Mouse (Mus musculus) B cell, adult 62 days (primary cell): ENCODE measurements around the gene Gm11034. TPM values are rescaled to one million over a fixed set of nuclear protein-coding genes. Genes with fewer than 3 reads are reported as not detected.

Experiments
- total RNA-seq: library from RNA; stranded (reverse); gene quantifications from 4 replicates; pipeline ENCODE4 v1.2.4, GENCODE M21; 2023

The Gm11034 gene
- total RNA-seq, result not detected in 4 replicates

DNA sequence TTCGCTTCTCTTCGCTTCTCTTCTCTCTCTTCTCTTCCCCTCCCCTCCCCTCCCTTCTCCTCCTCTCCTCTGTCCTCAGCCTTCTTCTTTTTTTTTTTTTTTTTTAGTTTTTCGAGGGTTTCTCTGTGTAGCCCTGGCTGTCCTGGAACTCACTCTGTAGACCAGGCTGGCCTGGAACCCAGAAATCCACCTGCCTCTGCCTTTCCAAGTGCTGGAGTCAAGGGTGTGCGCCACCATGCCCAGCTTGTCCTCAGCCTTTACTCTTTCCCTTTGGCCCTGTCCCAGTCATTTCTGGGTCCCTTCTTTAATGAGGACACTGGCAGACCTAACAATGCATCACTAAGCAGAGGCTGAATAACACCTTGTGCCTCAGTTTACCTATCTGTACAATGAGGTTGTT, at the start of gene Gm11034:
Gm11034 (minus strand) TSS at position 101 of the 400 bp plus-strand sequence.

DNA sequence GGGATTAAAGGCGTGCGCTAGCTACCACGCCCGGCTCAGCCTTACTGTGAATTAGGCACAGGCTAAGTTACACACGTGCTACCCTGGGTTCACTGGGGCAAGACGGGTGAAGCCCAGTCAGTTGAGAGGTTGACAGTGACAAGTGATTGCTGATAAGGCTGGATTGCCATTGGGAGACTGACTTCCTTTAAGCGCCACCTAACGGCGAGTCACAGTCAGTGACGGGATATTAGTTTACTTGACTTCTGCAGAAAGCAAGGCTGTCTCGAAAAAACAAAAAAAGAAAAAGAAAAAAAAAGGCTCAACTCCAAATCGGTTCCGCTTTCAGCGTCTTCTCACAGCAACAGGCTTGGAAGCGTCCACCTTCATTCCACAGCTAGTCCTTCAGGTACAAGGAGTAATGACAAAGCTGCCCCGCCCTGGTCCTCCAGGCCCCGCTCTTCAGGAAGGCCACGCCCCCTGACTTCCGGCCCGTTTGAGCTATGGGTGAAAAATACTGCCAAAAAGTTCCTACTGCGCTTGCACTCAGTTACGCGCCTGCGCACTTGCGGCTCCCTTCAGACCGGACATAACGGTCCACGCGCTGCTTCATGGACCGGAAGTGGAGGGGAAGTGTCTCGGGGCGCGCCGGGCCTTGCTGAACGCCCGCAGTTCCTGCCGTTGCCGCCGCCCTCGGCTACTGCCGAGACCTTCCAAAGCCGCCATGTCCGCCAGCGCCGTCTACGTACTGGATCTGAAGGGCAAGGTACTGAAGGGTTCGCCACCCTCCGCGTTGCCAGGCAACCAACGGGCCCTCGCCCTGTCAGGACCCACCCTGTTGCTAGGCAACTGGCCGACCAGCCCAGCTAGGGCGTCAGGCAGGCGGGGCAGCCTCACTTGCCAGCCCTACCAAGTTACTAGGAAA, 26.3 kb upstream of the Gm11034 start, which contains the start of gene Ap1m1:
Ap1m1 (plus strand) TSS at position 520 of the 904 bp plus-strand sequence.

DNA sequence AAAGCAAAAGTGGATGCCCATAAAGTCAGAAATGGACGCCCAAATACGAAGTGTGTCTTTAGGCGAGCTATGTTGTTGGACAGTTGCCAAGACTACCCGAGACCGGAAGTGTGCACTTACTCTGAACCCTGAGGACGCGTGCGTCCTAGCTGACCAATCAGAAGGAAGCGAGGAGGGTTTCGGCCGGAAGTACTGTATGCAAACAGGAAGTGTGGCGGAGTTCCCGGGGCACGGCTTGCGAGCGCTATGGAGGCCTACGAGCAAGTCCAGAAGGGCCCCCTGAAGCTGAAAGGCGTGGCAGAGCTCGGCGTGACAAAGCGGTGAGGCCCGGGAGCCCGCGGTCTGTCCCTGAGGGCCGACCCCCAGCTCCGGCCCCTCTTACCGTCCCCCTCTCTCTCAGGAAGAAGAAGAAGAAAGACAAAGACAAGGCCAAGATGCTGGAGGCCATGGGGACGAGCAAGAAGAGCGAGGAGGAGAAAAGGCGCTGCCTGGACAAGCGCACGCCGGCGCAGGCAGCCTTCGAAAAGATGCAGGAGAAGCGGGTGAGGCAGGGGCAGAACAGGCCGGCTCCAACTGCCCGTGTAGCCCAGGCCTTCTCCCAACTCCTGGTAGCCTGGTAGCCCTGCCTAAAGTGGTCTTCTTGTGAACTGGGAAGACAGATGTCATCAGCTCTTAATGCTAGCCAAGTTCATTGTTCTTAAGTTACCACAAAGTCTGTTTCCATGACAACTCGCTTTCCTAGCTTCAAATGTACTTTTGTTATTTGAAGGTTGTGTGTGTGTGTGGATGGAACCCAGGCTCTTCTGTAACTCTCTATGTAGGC, 6.3 kb upstream of the Gm11034 start, which contains the start of gene Fam32a:
Fam32a (plus strand) TSS at position 190 of the 823 bp plus-strand sequence.

DNA sequence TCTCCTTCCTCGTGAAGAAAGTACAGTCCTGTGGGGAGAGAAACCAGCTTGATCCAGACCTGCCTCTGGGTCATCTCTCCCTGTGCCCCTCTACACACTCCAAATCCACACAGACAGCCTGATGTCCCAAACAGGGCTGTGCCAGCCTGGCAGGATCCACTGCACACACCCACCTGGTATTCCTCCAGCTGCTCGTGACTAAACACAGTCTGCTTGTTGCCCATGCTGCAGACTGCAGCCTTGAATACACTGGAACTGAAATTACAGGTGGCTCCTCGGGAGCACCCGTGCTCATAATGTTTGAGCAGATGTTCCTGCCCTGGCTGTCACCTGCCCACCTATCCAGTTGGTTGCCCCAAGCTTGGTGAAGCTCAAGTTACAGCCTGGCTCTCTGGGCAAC, 685 bp downstream of the Gm11034 start, which contains the start of gene Cib3:
Cib3 (minus strand) TSS at position 87 of the 400 bp plus-strand sequence.

DNA sequence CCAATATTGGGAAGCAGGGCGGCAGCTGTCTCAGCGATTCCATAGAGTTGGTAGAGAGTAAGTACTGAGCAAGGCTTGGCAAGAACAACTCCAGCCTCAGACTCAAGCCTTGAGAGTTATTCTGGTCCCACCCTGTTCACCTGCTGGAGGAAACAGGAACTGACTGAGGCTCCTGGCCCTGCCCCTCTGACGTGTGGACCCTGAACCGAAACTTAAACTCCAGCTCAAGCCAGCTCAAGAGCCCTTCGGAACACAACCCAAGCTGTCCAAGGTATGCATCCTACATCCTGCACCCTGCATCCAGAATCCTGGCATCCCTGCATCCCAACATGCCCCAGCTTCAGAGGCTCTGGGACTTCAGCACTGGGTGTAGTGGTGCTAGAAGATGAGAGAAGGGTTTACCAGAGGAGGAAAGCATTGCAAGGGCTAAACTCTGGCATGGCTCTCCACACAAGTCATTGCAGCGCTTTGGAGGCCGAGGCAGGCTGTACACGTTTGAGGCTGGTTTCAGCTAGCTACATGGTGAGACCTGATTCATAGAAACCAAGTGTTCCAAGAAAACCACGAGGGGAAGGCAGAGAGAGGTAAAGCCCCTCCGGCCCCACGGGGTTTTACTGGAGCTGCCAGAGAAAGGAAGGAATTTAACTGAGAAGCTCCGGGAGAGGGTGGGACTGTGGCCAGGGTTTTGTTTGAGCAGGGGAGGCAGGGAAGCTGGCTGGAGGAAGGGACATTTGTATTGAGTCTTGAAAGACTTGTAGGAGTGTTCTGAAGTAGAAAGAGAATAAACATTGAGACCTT, 23.8 kb downstream of the Gm11034 start, which contains the start of gene Hsh2d:
Hsh2d (plus strand) TSS at position 222 of the 798 bp plus-strand sequence.

Other genes starting within 250 kb of the Gm11034 start
- gene Cyp4f18, start 204.0 kb downstream of the Gm11034 start, total RNA-seq, result 168 to 193 TPM (median 171 TPM) in 4 replicates
- gene Olfr372, start 172.4 kb downstream of the Gm11034 start, total RNA-seq, result not detected in 4 replicates
- gene Olfr373, start 130.5 kb downstream of the Gm11034 start, total RNA-seq, result 0.14 TPM in 1 of 4 replicates, not detected in the others
- gene Olfr374, start 106.6 kb downstream of the Gm11034 start, total RNA-seq, result not detected in 4 replicates
- gene Tpm4, start 78.7 kb downstream of the Gm11034 start, total RNA-seq, result 223 to 253 TPM (median 239 TPM) in 4 replicates
- 132 to 148 TPM (median 134 TPM) in 4 replicates for gene Rab8a, start 52.4 kb downstream of the Gm11034 start, total RNA-seq
- gene Hsh2d, start 24.0 kb downstream of the Gm11034 start, total RNA-seq, result 21.6 to 28.9 TPM (median 26.7 TPM) in 4 replicates
- 0.77 TPM in 1 of 4 replicates, not detected in the others for gene Cib3, start 799 bp downstream of the Gm11034 start, total RNA-seq
- 87.0 to 93.7 TPM (median 88.0 TPM) in 4 replicates for gene Fam32a, start 6.1 kb upstream of the Gm11034 start, total RNA-seq
- gene Ap1m1, start 26.4 kb upstream of the Gm11034 start, total RNA-seq, result 204 to 215 TPM (median 205 TPM) in 4 replicates
- 16.9 to 23.4 TPM (median 19.7 TPM) in 4 replicates for gene Gm10282, start 91.6 kb upstream of the Gm11034 start, total RNA-seq
- gene Klf2, start 105.4 kb upstream of the Gm11034 start, total RNA-seq, result 3,412 to 4,213 TPM (median 3,752 TPM) in 4 replicates
- 95.1 to 102 TPM (median 100 TPM) in 4 replicates for gene Eps15l1, start 207.8 kb upstream of the Gm11034 start, total RNA-seq
- 0.41 to 0.43 TPM (median 0.42 TPM) in 4 replicates for gene Calr3, start 230.2 kb upstream of the Gm11034 start, total RNA-seq
- 16.2 to 29.5 TPM (median 24.9 TPM) in 4 replicates for gene 1700030K09Rik, start 230.2 kb upstream of the Gm11034 start, total RNA-seq